Mouse (Mus musculus): ENCODE data around the gene Hoxc9. TPM values are rescaled to one million over a fixed set of nuclear protein-coding genes. Genes with fewer than 3 reads are reported as not detected.

Hoxc9 gene
- polyA plus RNA-seq, 1 experiment from 2014 or later: not detected

DNA sequence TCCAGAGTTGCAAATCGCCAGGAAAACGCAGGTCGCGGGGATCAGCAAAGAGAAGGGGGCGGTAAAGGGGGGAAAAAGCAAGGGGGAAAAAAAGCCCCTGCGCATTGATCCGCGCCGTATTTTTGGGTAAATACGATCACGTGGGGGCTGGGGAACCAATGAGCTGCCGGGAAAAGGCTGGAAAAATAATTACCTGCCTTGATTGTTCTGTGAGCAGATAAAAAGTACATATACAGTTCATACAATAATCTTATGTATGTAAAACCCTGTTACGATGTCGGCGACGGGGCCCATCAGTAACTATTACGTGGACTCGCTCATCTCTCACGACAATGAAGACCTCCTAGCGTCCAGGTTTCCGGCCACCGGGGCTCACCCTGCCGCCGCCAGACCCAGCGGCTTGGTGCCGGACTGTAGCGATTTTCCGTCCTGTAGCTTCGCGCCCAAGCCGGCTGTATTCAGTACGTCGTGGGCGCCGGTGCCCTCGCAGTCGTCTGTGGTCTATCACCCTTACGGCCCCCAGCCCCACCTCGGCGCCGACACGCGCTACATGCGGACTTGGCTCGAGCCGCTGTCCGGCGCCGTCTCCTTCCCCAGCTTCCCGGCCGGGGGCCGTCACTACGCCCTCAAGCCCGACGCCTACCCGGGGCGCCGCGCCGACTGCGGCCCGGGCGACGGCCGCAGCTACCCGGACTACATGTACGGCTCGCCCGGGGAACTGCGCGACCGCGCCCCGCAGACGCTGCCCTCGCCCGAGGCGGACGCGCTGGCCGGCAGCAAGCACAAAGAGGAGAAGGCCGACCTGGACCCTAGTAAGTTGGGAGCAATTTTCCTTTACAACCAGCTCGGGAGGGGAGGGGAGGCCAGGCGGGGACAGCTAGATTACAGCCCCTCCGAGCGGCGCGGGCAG is 5.4 kb downstream of the Hoxc9 start:
- peaks cover 98% of the 10 kb centered on the region for H3K27me3 ChIP-seq
- H3K4me1 ChIP-seq: peaks cover 9% of the 10 kb centered on the region
- H3K9me3 ChIP-seq: no peaks in the 10 kb centered on the region
- H3K4me3 ChIP-seq: peak overlapping the region; percentile 23
- H3K36me3 ChIP-seq: no peaks in the 10 kb centered on the region
- H3K27ac ChIP-seq (replicated peaks): no peak overlapping the region
- H3K4me2 ChIP-seq (replicated peaks): peak overlapping the region; percentile 35
- WGBS: under 1% methylated on average over 87 of the region's 88 CpGs
- ATAC-seq (replicated peaks): no peak
- no peak overlapping the region for H3K9ac ChIP-seq (replicated peaks)

DNA sequence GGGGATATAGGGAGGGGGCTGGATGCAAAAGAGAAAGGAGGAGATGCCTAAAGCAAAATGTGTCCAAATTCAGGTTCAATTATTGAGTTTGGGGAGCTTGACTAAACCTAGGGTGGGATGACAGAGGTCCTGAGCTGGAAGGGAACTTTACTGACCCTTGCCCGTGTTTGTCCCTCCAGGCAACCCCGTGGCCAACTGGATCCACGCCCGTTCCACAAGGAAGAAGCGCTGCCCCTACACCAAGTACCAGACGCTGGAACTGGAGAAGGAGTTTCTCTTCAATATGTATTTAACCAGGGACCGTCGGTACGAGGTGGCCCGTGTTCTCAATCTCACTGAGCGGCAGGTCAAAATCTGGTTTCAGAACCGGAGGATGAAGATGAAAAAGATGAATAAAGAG is 7.5 kb downstream of the Hoxc9 start:
- no peaks in the 10 kb centered on the region for H3K36me3 ChIP-seq
- H3K4me2 ChIP-seq (replicated peaks): no peak overlapping the region
- ATAC-seq (replicated peaks): no peak
- WGBS: under 1% methylated on average over 12 of the region's 12 CpGs
- H3K4me3 ChIP-seq: no peak overlapping the region
- H3K4me1 ChIP-seq: peaks cover 9% of the 10 kb centered on the region
- no peaks in the 10 kb centered on the region for H3K9me3 ChIP-seq
- H3K9ac ChIP-seq (replicated peaks): no peak overlapping the region
- no peak overlapping the region for H3K27ac ChIP-seq (replicated peaks)
- peaks cover 98% of the 10 kb centered on the region for H3K27me3 ChIP-seq

DNA sequence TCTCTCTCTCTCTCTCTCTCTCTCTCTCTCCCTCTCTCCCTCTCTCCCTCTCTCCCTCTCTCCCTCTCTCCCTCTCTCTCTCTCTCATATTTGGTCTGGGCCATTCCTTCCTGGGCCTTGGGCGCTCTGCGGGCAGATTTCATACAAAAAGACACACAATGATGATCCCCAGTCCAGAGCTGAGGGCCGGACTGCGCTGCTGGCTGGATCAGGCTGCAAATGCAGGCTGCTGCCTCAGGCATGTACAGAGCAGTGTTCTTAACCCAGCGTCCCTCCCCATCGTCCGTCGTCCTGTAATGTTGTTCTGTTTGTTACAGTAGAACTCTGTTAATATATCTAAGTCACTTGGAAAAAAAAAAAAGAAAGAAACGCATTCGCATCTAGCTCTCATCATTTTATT is 8.3 kb downstream of the Hoxc9 start:
- no peak for ATAC-seq (replicated peaks)
- 1% methylated on average over 10 of the region's 10 CpGs for WGBS

DNA sequence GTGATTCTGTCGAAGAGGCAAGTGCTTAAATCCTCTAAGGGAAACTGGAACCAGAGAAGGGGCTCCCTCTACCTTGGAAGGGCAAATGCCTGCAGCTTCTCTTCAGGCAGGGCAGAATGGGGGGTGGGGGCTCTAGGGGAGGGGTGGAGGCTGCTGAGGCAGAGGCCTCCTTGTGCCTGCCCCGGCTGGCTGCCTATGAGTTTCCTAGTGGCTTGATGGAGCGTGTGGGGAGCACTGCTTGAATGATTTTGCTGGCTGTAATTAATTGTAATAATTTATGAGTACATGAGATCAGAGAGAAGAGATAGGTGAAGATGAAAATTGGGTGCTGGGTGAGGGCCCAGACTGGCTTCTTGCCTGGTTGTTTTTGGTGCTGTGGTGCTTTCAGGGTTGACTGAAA is 8.7 kb downstream of the Hoxc9 start:
- Histone ChIP-seq H3K4me1 (peaks cover 9% of the 10 kb centered on the region), H3K36me3 (no peaks in the 10 kb centered on the region), H3K9ac (replicated peaks) (no peak overlapping the region), H3K4me2 (replicated peaks) (no peak overlapping the region), H3K27me3 (peaks cover 98% of the 10 kb centered on the region), H3K27ac (replicated peaks) (no peak overlapping the region), H3K9me3 (no peaks in the 10 kb centered on the region), H3K4me3 (no peak overlapping the region)
- 5% methylated on average over 3 of the region's 3 CpGs for WGBS
- ATAC-seq (replicated peaks): no peak

More for the DNA sequence above, 8.3 kb downstream of the Hoxc9 start:
- Histone ChIP-seq H3K9me3 (no peaks in the 10 kb centered on the region), H3K4me3 (no peak overlapping the region), H3K9ac (replicated peaks) (no peak overlapping the region), H3K4me2 (replicated peaks) (no peak overlapping the region), H3K27me3 (peaks cover 98% of the 10 kb centered on the region), H3K36me3 (no peaks in the 10 kb centered on the region), H3K27ac (replicated peaks) (no peak overlapping the region), H3K4me1 (peaks cover 9% of the 10 kb centered on the region)

DNA sequence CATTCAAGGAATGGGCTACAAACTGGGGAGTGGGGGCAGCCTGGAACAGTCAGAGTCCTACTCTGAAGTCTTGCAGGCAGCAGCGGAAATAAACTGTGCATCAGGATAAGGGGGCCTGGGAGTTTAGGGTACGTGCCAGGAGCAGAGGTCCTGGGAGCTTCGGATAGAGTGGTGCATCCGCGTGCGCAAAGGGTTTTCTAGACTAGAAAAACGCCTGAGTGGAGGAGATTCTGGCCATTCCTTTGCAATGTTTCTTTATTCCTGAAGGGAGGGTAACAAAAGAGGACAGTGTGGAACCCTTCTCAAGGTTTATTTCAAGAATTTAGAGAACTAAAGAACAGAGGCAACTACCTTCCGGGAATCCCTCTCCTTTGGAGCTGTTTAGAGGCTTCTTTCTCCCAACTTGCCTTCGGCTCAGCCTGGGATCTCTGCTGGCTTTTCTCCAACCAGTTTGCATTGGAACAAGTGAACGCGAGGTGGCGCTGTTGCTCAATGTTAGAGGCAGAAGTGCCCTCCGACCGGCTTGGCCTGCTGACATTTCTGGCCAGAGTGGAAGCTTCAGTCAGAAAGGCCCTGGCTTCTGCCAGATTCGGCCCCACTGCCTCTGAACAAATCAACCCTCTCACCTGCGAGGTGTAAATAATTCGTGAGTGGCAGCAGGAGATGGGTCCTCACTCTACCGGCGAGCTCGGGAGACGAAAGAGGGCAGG is 11.0 kb downstream of the Hoxc9 start:
- Histone ChIP-seq H3K4me3 (no peak overlapping the region), H3K9ac (replicated peaks) (no peak overlapping the region), H3K27me3 (peaks cover 97% of the 10 kb centered on the region), H3K9me3 (no peaks in the 10 kb centered on the region), H3K27ac (replicated peaks) (no peak overlapping the region), H3K4me1 (peaks cover 5% of the 10 kb centered on the region; the same call in 1 of the 2 replicates), H3K4me2 (replicated peaks) (no peak overlapping the region), H3K36me3 (no peaks in the 10 kb centered on the region)
- ATAC-seq (replicated peaks): no peak
- WGBS: 3% methylated on average over 21 of the region's 21 CpGs

DNA sequence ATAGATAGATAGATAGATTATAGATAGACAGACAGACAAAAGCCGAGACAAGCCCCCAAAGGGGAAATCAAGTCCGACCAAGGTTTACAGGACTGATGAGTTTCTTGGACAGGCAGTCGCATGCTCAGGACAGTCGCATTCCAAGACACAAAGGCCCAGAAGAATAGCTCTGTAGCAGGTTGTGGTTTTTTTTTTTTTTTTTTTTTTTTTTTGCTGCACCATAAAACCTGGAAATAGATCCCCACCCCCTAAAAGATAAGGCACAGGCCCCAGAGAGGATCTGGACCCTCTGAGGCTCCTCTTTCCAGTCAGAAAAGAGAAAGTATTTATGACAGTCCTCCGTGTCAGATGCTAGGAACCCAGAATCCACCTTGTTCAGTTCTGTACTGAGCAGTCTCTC is 11.8 kb downstream of the Hoxc9 start:
- peaks cover 5% of the 10 kb centered on the region; the same call in 1 of the 2 replicates for H3K4me1 ChIP-seq
- ATAC-seq (replicated peaks): no peak
- peaks cover 97% of the 10 kb centered on the region for H3K27me3 ChIP-seq
- H3K36me3 ChIP-seq: no peaks in the 10 kb centered on the region
- H3K27ac ChIP-seq (replicated peaks): no peak overlapping the region
- no peaks in the 10 kb centered on the region for H3K9me3 ChIP-seq
- 17% methylated on average over 5 of the region's 5 CpGs for WGBS
- H3K4me2 ChIP-seq (replicated peaks): no peak overlapping the region
- H3K4me3 ChIP-seq: no peak overlapping the region
- no peak overlapping the region for H3K9ac ChIP-seq (replicated peaks)

DNA sequence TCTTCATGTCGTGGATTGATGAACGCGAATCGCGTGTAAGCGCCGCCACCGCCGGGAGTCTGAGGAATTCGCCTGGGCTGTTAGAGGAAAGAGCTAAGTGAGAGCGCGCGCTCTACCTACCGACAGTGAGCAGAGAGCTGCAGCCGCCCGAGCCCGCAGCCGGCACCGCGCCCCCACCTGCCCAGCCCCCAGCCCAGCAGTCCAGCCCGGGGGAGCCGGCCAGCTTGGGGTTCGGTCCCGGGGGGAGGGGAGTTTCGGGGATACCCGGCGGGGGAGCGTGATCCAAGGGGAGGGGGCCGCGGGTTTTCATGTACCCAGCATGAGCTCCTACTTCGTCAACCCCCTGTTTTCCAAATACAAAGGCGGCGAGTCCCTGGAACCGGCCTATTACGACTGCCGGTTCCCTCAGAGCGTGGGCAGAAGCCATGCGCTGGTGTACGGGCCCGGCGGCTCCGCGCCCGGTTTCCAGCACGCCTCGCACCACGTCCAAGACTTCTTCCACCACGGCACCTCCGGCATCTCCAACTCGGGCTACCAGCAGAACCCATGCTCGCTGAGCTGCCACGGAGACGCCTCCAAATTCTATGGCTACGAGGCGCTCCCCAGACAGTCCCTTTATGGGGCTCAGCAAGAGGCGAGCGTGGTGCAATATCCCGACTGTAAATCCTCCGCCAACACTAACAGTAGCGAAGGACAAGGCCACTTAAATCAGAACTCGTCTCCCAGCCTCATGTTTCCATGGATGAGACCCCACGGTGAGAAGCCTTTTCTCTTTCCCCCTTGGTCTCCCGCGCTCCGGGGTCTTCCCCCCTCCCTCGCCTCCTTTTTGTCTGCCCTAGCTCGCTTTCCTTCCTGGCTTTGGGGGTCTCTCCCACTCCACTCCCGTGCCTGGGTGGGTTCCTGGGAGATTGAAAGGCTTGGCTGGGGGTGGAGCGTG is 14.5 kb downstream of the Hoxc9 start, which contains the start of gene Hoxc8:
Gene Hoxc8, plus strand, starts transcription at position 147 of the 937 bp plus-strand sequence.
- H3K4me2 ChIP-seq (replicated peaks): no peak within 1 kb of the TSS
- no peaks in the 10 kb centered on the region for H3K9me3 ChIP-seq
- peaks cover 5% of the 10 kb centered on the region; the same call in 1 of the 2 replicates for H3K4me1 ChIP-seq
- no peak within 1 kb of the TSS for H3K27ac ChIP-seq (replicated peaks)
- H3K4me3 ChIP-seq: peak within 1 kb of the TSS; percentile 18
- H3K9ac ChIP-seq (replicated peaks): no peak within 1 kb of the TSS
- no peaks in the 10 kb centered on the region for H3K36me3 ChIP-seq
- H3K27me3 ChIP-seq: peaks cover 96% of the 10 kb centered on the region
- WGBS: under 1% methylated on average over 67 of the region's 69 CpGs
- ATAC-seq (replicated peaks): no peak

DNA sequence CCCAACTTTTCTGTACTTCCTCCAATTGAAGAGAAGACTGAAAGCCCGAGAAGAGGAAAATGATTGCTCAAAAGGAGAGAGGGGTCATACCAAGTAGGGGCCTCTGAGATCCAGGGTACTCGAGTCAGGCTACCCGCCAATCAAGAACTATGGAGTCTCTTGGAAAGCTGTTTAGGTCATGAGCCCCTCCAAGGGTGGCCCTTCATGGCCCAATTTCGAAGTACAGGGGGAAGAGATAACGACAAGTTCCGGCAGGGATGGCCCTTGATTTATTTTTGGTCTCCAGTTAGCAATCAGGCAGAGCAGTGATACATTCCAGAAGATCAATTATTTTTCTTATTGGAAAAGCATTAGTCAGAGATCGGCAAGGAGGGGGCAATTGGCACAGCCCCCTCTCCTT is 15.5 kb downstream of the Hoxc9 start:
- Histone ChIP-seq H3K4me1 (peaks cover 5% of the 10 kb centered on the region; the same call in 1 of the 2 replicates), H3K4me3 (no peak overlapping the region), H3K27ac (replicated peaks) (no peak overlapping the region), H3K4me2 (replicated peaks) (no peak overlapping the region), H3K9me3 (no peaks in the 10 kb centered on the region), H3K36me3 (no peaks in the 10 kb centered on the region), H3K9ac (replicated peaks) (no peak overlapping the region), H3K27me3 (peaks cover 96% of the 10 kb centered on the region)
- ATAC-seq (replicated peaks): no peak
- WGBS: 2% methylated on average over 7 of the region's 7 CpGs

DNA sequence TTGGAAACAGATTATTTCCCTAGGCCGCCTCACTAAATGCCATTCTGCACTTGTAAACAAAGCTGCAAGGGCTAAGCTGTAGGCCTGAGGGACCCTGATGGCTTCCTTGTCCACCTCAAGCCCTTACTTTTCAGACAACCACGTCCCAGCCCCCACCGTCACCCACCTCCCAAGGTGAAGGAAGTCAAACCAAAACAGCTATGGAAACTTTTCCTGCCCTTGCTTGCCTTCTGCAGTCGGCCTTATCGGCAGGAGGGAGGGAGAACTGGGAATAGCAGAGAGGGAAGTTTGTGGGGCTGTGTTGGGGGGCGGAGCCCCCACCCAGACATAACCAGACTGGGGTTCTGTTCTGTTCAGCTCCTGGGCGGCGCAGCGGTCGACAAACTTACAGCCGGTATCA is 16.0 kb downstream of the Hoxc9 start:
- ATAC-seq (replicated peaks): no peak
- Histone ChIP-seq H3K4me3 (no peak overlapping the region), H3K9me3 (no peaks in the 10 kb centered on the region), H3K4me2 (replicated peaks) (no peak overlapping the region), H3K9ac (replicated peaks) (no peak overlapping the region), H3K36me3 (no peaks in the 10 kb centered on the region), H3K27me3 (peaks cover 96% of the 10 kb centered on the region), H3K4me1 (peaks cover 5% of the 10 kb centered on the region; the same call in 1 of the 2 replicates), H3K27ac (replicated peaks) (no peak overlapping the region)
- WGBS: under 1% methylated on average over 11 of the region's 11 CpGs

DNA sequence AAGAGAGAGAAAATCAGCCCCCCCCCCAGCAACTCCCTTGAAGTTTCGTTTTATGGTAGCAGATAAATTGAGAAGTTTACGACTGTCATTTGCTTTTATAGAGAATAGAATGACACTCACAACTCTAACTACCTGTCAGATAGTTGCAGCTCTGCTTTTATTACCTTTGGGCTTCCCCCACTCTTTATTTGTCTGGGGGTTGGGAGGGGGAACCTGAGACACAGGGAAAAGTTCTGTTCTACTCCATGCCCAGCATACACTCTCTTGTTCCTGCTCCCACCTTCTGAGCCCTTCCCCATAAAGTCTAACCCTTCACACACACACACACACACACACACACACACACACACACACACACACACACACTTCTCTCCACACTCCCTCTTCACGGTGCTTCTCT is 16.6 kb downstream of the Hoxc9 start:
- Histone ChIP-seq H3K4me3 (no peak overlapping the region), H3K9ac (replicated peaks) (no peak overlapping the region), H3K27me3 (peaks cover 96% of the 10 kb centered on the region), H3K4me1 (peaks cover 5% of the 10 kb centered on the region; the same call in 1 of the 2 replicates), H3K27ac (replicated peaks) (no peak overlapping the region), H3K9me3 (no peaks in the 10 kb centered on the region), H3K4me2 (replicated peaks) (no peak overlapping the region), H3K36me3 (no peaks in the 10 kb centered on the region)
- ATAC-seq (replicated peaks): no peak
- 0% methylated on average over 3 of the region's 3 CpGs for WGBS

DNA sequence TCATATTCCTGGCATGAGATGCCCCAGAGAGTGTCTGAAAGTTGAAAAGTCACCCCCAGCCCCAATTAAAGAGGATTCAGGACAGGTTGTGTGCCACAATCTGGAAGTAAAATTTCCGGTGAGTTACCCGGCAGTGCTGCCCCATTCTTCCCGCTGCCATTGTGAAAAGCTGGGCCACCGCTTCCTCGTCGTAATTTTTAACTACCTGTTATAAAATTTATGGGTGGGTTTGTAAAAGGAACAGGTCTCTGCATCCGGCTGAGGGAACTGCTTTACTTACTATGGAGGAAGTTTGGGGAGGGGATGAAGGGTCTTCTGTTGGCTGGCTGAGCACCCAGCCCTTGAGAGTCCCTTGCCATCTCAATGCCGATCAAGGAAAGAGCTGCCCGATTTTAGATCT is 20.3 kb downstream of the Hoxc9 start:
- Histone ChIP-seq H3K9ac (replicated peaks) (no peak overlapping the region), H3K27me3 (peaks cover 97% of the 10 kb centered on the region)
- no peak for ATAC-seq (replicated peaks)

More for the DNA sequence above, 20.3 kb downstream of the Hoxc9 start:
- H3K4me2 ChIP-seq (replicated peaks): no peak overlapping the region
- peaks cover 9% of the 10 kb centered on the region for H3K4me1 ChIP-seq
- H3K9me3 ChIP-seq: no peaks in the 10 kb centered on the region
- H3K27ac ChIP-seq (replicated peaks): no peak overlapping the region
- 1% methylated on average over 9 of the region's 9 CpGs for WGBS
- no peaks in the 10 kb centered on the region for H3K36me3 ChIP-seq
- no peak overlapping the region for H3K4me3 ChIP-seq

Measured in forebrain, embryonic 15.5 days (tissue).